Mouse (Mus musculus) hindbrain, embryonic 14.5 days (tissue): ENCODE results near the gene Ptpa. TPM values are rescaled to one million over a fixed set of nuclear protein-coding genes. Genes with fewer than 3 reads are reported as not detected.

Source experiments
- ATAC-seq: fragments of 200-750 bp; cut with Nextera tagmentation; 2 replicates; pipeline ENCODE4 v1.8.0; 2017; ENCODE audit warnings: moderate number of reproducible peaks, mild to moderate bottlenecking, moderate TSS enrichment, moderate library complexity; ENCODE audit not compliant: low FRiP score
- DNase-seq: peaks from one replicate; pipeline ENCODE4 v3.0.0-alpha.2; 2015; ENCODE audit warnings: low spot score
- H3K27ac ChIP-seq: fragments of 300-500 bp; sonication (generic); 2 replicates; pipeline ENCODE4 v1.5.1; 2014; ENCODE audit warnings: mild to moderate bottlenecking, moderate library complexity
- H3K27me3 ChIP-seq: fragments of 300-500 bp; sonication (generic); 2 replicates; pipeline ENCODE4 v1.6.1; 2014; ENCODE audit warnings: mild to moderate bottlenecking, low read length, mixed read lengths; ENCODE audit not compliant: control insufficient read depth, insufficient read depth
- H3K36me3 ChIP-seq: fragments of 300-500 bp; sonication (generic); replicated peaks from 2 replicates; pipeline ENCODE4 v1.6.1; 2014; ENCODE audit not compliant: control insufficient read depth, insufficient read depth
- H3K4me1 ChIP-seq: fragments of 300-500 bp; sonication (generic); replicated peaks from 2 replicates; pipeline ENCODE4 v1.6.1; 2014; ENCODE audit warnings: antibody characterized with exemption, low read length, mixed read lengths; ENCODE audit not compliant: control insufficient read depth, insufficient read depth
- H3K4me2 ChIP-seq: fragments of 300-500 bp; sonication (generic); replicated peaks from 2 replicates; pipeline ENCODE4 v1.6.1; 2014; ENCODE audit warnings: mild to moderate bottlenecking, moderate library complexity
- H3K4me3 ChIP-seq: fragments of 300-500 bp; sonication (generic); replicated peaks from 2 replicates; pipeline ENCODE4 v1.5.1; 2014; ENCODE audit warnings: mild to moderate bottlenecking, low read length
- H3K9ac ChIP-seq: fragments of 300-500 bp; sonication (generic); 2 replicates; pipeline ENCODE4 v1.6.1; 2014
- H3K9me3 ChIP-seq: fragments of 300-500 bp; sonication (generic); 2 replicates; pipeline ENCODE4 v1.6.1; 2016; ENCODE audit warnings: low read length; ENCODE audit not compliant: control insufficient read depth
- WGBS: fragments of 180-500 bp; shearing (Covaris S2); extraction: QIAGEN DNeasy Blood & Tissue Kit; methylation state at CpG from one replicate; pipeline ENCODE4 v1.1.7; 2014; 5-methylcytosine and 5-hydroxymethylcytosine counted together
- microRNA-seq: library from miRNA; unstranded; fragments of <30 nt; microRNA quantifications from one replicate; pipeline ENCODE4, GENCODE M21; 2016
- polyA plus RNA-seq: library from polyadenylated mRNA; unstranded; fragments of >200 nt; fragmentation: Nextera tagmentation; extraction: Ambion mirVana; gene quantifications from 2 replicates; pipeline ENCODE4 v1.2.1, GENCODE M21; 2014

Ptpa gene
- polyA plus RNA-seq, 1 experiment from 2014 or later, result 79.8 TPM

DNA sequence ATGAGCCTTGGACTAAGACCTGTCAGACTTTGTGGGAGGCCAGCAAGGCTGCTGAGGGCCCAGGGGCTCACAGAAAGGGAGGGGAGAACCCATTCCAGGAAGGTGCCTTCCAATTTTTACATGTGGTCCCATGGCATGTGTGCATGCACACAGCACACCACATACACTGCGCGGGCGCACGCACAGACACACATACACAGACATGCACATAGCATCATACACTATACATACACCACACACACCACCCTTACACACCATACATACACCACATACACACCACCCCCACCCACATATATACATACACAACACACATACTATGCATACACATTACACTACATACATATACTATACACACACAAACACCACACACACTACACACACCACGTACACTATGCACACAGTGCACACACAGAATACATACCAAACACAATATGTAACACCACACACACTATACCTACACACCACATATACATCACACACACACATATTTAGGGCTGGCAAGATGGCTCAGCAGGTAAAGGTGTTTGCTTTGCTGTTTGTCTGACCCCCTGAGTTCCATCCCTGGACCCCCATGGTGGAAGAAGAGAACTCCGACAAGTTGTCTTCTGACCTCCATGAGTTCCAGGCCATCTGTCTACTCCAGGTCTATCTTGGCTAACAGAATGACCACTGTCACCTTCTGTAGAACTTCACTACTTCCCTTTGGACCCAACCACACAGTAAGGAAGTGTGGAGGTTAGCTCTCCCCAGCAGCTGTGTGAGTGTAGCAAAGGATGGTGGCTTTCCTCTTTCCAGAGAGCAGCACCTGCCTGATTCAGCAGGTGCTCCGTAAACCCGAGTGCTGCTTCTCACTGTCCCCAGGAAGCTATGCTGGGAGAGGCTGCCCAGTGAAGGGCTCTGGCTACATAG is 79.4 kb downstream of the Ptpa start:
- no peak overlapping the region for H3K27ac ChIP-seq
- H3K9me3 ChIP-seq, result no peaks in the 10 kb centered on the region
- DNase-seq (no peak), ATAC-seq (peak; percentile 46; the same call in 1 of the 2 replicates)
- WGBS, result 77% methylated on average over 8 of the region's 8 CpGs
- no peak overlapping the region for H3K9ac ChIP-seq
- no peaks in the 10 kb centered on the region for H3K27me3 ChIP-seq
- no peaks in the 10 kb centered on the region for H3K36me3 ChIP-seq
- H3K4me2 ChIP-seq, result no peak overlapping the region; the same call in 1 of the 2 replicates
- peaks cover 6% of the 10 kb centered on the region; the same call in 1 of the 2 replicates for H3K4me1 ChIP-seq
- no peak overlapping the region; the same call in 1 of the 2 replicates for H3K4me3 ChIP-seq

DNA sequence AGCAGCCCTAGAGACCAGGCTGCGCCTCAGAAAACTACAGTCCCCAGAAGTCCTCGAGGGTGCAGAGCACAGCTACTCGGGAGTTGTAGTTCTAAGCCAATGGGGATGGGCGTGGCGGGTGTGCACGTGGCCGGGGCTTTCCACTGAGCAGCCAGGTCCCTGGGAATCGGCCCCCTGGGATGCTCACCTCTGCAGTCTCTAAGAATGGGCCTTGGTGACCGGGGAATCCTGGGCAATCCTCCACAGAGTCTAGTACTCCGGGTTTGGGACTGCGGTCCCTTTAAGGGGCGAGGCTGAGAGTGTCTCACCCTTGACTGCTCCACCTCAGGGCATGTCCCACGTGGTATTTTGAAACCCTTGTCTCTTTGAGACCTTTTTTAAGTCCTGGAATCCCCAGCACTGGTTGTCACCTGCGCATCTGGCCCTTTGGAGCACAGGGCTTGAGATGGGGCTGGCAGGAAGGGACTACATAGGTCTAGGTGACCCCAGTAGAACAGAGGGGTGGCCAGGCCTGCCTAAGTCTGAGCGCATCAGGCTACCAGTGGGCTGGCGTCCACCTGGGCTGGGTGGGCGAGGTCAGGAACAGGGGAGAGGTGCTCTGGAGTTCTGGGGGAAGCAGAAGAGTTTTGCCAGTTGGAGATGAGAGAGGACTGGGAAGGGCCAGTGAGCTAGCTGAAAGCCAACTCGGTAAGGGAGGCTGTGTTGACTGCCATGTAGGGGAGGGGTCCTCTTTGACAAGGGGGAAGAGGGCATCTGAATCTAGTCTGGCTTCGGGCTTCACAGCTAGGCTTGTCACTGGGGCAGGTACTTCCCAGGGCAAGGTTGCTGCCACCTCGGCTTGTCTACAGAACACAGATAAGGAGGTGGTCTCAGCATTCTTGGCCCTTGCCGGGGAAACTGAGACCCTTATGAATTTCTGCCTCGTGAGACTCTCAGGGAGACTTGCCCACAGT is 80.3 kb downstream of the Ptpa start:
- H3K27me3 ChIP-seq, result no peaks in the 10 kb centered on the region
- ATAC-seq (peak; percentile 95), DNase-seq (peak; percentile 81)
- H3K4me2 ChIP-seq, result peak overlapping the region; percentile 54
- peak overlapping the region; percentile 31; the same call in 1 of the 2 replicates for H3K9ac ChIP-seq
- no peaks in the 10 kb centered on the region for H3K9me3 ChIP-seq
- no peak overlapping the region for H3K27ac ChIP-seq
- peaks cover 6% of the 10 kb centered on the region; the same call in 1 of the 2 replicates for H3K4me1 ChIP-seq
- 26% methylated on average over 22 of the region's 22 CpGs for WGBS
- H3K36me3 ChIP-seq, result no peaks in the 10 kb centered on the region
- H3K4me3 ChIP-seq, result peak overlapping the region; percentile 22

Small RNAs within 50 kb of the gene (microRNA-seq; reads per million reads assigned to microRNA genes)
- gene Gm47292, result not detected

Other genes starting within 250 kb of the Ptpa start
- gene Endog, start 244.5 kb upstream of the Ptpa start, polyA plus RNA-seq, result 29.8 and 31.0 TPM in 2 replicates
- 55.4 and 58.8 TPM in 2 replicates for gene Spout1, start 237.6 kb upstream of the Ptpa start, polyA plus RNA-seq
- 13.9 and 16.0 TPM in 2 replicates for gene Kyat1, start 210.2 kb upstream of the Ptpa start, polyA plus RNA-seq
- gene Lrrc8a, start 178.3 kb upstream of the Ptpa start, polyA plus RNA-seq, result 57.9 and 58.6 TPM in 2 replicates
- 0.07 and 0.17 TPM in 2 replicates for gene Gm28035, start 175.5 kb upstream of the Ptpa start, polyA plus RNA-seq
- gene Phyhd1, start 149.8 kb upstream of the Ptpa start, polyA plus RNA-seq, result 5.9 and 6.9 TPM in 2 replicates
- gene Gm28038, start 135.0 kb upstream of the Ptpa start, polyA plus RNA-seq, result not detected in 2 replicates
- gene Dolk, start 129.7 kb upstream of the Ptpa start, polyA plus RNA-seq, result 37.1 and 39.2 TPM in 2 replicates
- 19.5 and 24.8 TPM in 2 replicates for gene Nup188, start 129.6 kb upstream of the Ptpa start, polyA plus RNA-seq
- 140 and 143 TPM in 2 replicates for gene Sh3glb2, start 56.7 kb upstream of the Ptpa start, polyA plus RNA-seq
- gene Miga2, start 51.8 kb upstream of the Ptpa start, polyA plus RNA-seq, result 27.3 and 32.3 TPM in 2 replicates
- gene Dolpp1, start 23.8 kb upstream of the Ptpa start, polyA plus RNA-seq, result 51.6 and 54.2 TPM in 2 replicates
- gene Crat, start 226 bp upstream of the Ptpa start, polyA plus RNA-seq, result 30.3 and 32.0 TPM in 2 replicates
- 2.4 and 2.7 TPM in 2 replicates for gene Ier5l, start 58.2 kb downstream of the Ptpa start, polyA plus RNA-seq
- 1.6 TPM in 1 of 2 replicates, not detected in the other for gene Cstad, start 179.0 kb downstream of the Ptpa start, polyA plus RNA-seq